Mouse (Mus musculus) cerebellum, adult 11-12 months (tissue): Measurements from ENCODE around the gene Slc4a1.
A peak's percentile ranks its signal among the peaks of the same experiment; 100 is the strongest.

Experiments used
- DNase-seq: peaks from one replicate; pipeline ENCODE4 v3.0.0; 2022

The Slc4a1 gene

DNA sequence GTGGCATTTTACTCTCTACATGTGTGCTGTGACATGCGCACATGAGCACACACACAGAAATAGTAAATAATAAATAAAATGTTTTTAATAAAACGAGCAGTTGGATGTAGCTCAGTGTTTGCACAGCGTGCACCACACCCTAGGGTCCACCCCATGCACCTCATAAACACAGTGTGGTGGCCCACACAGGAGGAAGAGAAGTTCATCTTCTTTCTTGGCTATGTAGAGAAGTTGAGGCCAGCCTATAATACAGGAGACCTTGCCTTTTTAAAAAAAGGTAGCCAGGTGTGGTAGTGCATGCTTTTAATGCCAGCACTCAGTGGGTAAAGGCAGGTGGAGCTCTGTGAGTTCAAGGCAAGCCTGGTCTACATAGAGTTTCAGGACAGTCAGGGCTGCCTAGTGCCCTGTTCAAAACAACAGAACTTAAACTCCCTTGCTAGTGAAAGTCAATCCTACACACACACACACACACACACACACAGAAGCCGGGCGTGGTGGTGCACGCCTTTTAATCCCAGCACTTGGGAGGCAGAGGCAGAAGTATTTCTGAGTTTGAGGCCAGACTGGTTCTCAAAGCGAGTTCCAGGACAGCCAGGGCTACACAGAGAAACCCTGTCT is 8.2 kb upstream of the Slc4a1 start:
- DNase-seq: no peak

DNA sequence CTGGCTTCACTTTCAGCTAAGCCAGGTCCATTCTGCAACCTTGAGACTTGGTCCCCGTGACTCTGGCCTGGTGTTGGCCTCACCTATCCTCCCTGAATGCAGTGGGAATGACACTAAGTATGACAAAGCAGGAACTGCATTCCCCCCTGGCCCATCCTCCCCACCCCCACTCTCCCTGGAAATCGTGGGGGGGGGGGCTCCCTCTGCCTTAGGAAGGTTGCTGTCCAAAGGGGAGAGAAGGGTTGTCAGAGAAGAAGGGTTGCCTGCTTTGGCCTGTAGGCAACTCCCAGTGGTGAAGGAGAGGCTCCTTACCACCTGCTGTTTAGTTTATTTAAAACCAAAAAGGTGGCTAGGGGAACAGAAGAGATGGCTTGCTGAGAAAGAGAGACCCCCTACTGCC is 7.6 kb upstream of the Slc4a1 start:
- no peak for DNase-seq

DNA sequence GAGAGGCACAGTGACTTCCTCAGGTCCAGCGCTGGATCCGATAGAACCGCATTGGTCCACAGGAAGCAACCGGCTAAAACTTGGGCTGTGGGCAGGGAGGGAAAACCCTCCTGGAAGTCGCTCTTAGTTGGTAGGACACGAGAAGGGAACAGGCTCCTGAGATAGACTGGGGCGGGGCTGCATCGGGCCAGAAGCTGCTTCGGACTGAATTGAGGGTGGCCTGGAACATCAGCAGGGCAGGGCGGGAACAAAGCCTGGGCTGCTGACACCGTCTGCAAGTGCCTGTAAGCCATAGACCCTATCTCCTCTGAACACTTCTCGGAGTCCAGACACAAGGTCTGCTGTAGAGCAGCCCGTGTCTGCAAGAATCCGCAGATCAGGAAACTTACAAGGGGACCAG is 6.9 kb upstream of the Slc4a1 start:
- no peak for DNase-seq

DNA sequence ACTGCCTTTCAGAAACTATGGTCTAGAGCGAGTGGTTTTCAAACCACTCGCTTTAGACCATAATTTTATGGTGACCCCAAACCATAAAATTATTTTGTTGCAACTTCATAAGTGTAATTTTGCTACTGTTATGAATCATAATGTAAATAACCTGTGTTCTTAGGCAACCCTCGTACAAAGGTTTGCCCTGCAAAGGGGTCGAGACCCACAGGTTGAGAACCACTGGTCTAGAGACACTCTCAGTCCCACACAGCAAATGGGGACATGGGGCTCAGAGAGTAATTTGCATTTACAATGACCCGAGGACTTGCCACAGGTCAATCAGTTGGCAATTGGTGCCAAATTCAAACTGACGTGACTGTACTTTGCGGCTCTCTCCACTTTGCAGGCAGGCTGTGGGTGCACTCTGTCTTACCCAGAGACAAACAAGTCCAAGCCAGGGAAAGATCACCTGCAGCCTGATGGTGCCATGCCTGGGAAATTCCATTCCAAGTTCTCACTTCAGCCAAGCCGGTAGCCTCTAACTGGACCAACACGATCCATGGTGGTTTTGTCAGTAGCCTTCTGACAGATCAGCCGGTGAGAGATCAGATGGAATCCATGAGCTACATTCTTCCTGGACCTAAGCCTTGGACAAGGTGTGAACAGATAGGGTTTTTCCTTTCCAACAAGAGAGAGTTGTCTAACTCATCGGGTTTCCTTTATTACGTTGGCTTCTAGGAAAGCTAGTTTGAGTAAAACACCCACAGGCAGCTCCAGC is 6.1 kb upstream of the Slc4a1 start:
- no peak for DNase-seq

DNA sequence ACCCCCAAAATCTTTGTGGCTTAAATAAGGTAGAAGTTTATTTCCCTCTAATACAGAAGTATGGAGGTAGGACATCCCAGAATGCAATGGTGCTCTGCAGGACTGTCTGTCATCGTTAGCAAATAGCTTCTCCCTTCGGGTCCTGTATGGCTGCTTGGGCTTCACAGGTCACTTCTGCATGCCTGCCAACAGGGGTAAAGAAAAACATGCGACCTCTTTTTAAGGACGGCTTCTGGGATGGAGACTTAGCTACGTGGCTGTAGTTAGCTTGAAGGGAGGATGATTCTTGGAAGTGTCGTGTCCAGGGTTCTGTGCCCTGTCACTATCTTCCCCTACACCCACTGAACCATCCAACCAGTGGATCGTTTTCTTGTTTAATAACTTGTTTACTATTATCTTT is 4.3 kb upstream of the Slc4a1 start:
- no peak for DNase-seq

DNA sequence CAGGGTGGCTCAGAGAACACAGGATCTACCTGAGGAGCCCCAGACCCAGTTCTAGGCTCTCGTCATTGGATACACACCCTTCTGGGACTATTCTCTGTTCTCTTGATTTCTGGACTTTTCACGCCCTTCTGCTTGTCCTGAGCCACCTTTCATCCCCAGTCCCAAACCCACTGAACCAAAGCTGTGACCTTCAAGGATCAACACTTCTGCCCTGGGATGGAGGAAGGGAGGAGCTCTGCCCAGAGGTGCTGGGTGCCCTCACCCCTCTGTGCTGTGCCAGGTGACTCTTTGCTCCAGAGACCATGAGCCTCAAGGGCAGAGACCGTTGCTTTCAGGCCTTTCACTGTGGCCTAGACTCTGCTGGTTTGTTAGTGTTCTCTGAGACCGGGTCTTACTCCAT is 3.3 kb upstream of the Slc4a1 start:
- no peak for DNase-seq

DNA sequence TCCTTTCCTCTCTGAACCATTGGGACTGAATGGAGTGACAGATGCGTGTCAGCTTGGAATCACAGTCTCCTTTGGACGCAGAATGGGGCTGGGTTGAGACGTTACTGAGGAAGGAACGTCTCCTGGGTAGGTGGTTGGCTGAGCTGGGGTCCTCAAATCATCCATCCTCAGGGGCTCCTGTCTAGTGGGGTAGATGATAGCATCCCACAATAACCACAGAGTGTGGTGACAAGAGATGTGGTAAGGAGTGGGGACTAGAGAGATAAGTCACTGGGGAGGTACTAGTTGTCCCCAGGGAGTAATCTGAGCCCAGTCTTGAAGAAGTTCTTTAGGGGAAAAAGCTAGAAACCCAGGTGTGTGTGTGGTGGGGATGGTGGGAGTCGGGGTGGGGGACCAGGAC is 2.3 kb upstream of the Slc4a1 start:
- DNase-seq: no peak

DNA sequence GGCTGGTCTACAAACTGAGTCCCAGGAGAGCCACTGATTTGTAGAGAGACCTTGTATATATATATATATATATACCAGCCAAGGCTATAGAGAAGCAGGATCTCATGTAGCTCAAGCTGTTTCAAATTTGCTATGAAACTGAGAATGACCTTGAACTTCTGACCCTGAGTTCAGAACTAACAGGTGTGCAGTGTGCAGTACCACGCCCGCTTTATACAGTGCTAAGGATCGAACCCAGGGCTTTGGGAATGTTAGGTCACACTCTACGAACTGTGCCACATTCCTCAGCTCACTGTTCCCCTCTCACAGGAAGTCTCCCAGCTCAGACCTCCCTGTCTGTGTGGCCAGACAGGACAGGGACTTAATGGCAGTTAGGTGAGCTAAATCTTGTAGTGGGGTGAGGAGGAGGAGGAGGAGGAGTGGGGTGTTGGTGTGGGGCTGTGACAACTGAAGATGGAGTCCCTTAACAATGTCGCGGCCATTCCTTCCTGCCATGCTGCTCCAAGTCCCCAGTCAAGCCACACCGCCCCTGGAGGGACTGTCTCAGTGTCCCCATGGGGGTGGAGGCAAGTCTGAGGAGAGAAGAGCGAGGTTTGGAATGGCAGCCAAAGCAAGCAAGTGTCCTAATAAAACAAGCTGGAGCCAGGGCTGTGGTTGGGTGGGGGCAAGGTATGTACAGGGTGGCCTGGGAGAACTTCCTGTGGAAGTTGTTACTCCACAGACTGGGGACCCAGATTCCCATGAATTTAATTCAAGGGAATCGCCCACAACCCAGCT is 1.7 kb upstream of the Slc4a1 start:
- no peak for DNase-seq

DNA sequence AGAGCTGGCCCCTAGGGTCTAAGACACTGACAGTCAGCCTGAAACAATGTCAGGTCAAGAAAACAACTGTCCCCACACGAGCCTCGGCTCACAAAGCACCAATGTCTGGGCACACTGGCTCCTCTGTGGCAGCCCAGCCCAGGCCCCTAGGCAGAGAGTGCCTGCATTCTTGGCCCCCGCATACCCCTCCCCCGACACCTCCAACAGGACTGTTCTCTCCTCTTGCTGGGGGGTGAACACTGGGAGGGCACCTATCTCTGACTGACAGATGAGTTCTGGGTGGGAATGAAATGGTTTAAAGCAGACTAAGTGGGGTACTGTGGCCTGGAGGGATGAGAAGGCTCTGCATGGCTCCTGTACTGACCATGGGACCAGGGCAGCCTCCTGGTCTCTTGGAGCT is 304 bp downstream of the Slc4a1 start:
- DNase-seq: no peak

DNA sequence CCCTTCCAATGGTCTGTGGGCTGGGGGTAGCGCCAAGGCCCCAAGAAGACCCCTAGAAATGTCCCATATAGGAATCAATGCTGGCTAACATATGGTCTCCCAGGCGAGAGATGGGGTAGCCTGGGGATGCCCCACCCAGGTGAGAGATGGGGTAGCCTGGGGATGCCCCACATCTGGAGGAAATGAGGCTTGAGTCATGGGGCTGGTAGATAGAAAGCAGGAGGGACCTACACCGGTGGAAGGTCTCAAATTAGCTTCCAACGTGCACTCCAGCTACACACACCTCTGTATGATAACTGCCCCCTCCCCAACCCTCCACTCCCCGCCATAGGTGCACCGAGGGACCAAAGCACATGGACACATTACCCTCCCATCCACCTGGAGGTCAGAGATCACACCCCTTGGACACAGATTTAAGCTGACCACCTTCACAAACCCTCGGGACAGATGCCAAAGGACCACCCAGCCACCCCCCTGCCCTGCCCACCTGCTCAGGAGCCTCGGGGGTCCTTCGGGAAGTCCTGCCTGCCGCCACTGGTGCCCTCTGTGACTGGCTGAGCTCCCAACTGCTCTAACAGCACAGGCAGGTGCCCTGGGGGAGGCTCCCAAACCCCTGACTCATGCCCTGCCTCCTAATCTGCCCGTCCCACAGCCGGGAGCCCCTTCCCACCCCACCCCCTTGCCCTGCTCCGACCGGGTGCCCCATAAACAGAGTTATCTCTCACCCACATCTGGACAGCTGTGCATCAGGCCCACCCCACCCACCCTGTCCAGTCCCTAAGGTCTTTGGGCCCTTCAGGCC is 1.2 kb downstream of the Slc4a1 start:
- no peak for DNase-seq

DNA sequence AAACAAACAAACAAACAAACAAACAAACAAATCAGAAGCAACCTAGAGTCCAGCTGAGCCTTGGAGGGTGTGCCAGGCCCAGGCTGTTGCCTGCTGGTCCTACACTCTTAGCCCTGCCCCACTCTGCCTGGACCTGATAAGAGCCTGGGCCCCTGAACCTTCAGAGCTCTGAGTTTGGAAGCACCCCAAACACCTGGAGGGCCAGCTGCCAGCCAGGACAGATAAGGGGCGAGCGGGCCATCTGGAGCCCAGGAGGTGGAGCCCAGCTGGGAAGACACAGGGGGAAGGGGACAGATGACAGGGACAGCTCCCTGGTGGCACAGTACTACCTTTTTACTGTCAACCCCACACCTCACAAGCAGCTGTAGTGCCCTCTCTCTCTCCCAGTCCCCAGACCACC is 2.4 kb downstream of the Slc4a1 start:
- DNase-seq: no peak

DNA sequence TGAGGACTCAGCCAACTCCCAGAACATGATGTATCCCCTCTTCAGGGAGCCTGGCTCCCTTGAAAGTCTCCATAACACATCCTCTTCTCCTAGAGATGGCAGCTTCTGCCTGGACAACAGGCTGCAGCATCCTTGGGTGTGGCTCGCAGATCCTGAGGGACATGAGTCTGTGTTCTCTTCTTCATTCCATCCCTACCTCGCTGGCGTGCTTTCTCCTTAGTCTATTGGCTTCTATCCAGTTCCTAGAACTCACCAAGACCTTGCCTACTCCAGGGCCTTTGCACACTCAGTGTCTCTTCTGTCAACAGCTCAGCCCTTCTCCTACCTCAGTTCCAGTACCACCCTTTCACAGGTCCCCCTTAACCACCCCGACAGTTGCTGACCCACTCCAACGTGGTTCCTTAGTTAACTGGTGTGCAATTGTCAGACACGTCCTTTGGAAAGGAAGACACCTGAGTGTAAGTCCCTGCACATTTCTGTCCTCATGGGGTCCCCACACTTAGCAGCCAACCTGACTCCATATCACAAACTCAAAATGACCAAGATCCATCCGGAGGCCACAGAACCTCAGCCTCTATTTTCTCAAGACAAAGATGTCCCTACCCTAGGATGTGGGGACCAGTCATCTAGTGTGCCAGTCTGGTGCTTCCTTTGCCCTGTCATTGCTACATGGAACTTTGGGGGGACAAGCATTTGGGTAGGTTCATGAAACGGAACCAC is 4.1 kb downstream of the Slc4a1 start:
- no peak for DNase-seq

DNA sequence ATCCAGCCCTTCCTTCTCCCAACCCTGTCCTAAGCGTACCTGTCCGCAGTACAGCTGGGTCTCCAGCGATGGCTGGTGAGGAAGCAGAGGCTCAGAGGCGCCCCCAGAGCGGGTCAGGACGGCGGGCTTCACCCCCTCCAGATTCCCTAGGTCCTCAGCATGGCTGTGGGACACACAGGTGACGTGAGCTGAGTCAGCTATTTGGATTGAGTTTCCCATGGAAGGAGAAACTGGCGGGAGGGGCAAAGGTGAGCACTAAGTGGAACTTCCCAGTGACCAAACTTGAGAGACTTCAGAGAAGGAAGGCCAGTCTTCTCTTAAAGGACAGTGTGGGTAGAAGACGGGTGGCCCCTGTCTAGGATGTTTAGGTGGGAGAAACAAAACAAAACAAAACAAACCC is 7.6 kb downstream of the Slc4a1 start:
- no peak for DNase-seq

DNA sequence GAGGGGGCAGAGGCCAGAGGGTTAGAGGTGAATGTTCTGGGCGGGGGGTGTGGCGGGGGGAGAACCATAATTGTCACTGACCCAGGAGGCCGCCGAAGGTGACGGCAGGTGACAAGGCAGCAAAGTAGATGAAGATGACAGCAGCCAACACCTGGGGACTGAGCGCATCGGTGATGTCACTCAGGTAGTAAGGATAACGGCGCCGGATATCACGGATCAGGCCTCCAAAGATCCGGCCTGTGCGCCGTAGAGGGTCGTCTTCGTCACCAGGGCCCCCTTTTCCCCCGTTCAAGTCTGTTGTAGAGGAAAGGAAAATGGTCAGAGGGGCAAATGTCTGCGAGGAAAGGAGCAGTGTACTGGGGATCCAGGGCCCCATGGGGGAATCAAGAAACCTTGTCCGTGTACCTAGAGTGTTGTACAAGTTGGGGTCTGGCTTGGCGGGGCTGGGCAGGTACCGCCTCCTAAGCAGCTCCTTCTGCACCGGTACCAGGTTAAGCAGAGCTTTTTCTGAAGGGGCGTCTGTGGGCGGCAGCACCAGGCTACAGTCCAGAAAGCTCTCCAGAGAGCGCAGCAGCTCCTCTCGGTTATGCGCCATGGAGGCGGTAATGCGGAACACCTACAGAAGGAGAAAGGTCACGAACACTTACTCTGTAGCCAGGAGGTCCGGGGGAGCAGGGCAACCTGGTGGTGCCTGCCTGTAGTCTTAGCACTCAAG is 9.2 kb downstream of the Slc4a1 start:
- no peak for DNase-seq

DNA sequence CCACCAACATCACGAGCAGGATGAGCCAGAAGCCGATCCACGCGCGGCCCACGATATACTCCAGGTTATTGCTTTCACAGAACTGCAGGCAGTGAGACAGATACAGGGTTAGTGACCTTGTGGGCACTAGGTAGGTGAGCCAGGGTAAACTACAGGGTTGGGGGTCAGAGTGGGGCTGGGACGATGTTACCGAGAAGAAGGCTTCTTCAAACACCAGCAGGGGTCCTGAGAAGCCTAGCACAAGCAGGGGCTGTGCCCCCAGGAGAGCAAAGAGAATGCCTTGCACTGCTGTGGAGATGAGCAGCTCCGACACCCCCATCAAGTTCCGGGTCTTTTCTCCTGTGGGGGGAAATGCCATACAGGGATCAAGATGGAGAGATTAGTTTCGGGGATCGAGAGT is 9.8 kb downstream of the Slc4a1 start:
- no peak for DNase-seq

DNA sequence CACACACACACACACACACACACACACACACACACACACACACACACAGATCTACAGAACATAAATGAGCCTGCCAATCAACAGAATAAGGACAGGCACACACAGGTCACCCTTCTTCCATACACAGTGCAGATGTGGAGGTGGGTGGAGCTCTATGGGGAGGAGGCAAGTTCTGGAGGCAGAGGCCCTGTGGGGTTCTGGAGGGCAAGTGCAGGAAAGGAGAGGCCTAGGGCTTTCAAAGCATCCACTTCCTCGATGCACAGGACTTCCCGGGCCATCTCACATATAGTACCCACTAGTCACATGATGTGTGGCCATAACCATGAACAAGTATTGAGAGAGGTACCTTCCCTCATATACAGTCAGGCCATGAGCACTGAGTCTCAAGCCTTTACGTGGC is 10.5 kb downstream of the Slc4a1 start:
- no peak for DNase-seq

DNA sequence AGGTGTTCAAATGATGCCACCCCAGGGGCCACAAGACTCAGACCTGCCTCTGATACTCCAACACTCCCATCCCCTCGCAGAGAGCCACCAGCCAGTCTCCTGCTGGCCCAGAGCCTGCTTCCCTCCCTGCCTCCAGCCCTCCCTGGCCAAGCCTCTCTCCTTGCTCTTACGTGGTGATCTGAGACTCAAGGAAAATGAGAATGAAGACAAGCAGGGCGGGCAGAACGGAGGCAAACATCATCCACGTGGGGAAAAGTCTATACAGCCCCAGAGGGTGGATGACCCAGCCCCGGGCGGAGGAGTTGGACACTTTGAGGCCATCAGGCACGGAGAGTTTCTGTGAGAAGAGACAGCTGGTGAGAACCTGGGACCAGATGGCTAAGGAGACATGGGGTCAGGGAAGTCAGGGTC is 13.0 kb downstream of the Slc4a1 start:
- peak; percentile 77 for DNase-seq

DNA sequence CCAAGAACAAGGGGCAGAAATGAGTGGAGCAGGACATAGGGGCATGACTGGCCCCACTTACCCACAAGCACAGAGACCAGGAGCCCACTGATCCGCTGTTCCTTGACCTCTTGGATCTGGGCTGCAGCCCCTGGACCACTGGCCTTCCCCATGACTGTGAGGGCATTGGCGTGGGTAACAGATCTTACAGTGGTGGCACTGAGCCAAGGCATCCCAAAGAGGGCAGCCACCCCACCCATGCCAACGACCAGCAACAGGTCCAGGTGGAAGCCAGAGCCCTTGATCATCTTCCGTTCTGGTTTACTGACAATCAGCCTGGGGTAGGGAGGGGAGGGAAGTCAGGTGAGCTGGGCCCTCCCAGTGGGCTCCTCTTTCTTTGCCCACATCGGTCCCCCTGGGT is 13.6 kb downstream of the Slc4a1 start:
- DNase-seq: peak; percentile 59

DNA sequence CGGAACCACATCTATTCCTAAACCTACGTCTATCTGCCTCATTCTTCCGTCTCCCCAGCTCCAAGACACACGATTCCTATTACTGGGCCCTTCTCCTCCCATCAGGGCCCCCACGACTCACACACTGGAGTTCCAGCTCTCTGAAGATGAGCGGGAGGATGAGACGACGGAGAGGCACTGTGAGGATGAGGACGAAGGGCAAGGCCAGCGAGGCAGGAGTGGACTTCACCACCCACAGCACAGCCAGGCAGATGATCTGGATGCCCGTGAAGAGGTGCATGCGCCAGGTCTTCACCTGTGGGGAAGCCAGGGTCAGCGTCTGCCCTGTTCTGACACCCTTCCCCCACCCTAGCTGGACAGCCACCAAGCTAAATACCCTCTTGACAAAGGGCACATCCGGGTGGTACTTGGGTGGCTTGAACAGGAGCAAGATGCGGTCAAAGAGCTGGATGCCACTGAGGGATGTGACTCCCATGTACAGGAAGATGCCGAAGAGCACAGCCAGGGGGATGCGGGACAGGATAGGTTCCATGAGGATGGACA is 15.0 kb downstream of the Slc4a1 start:
- peak; percentile 48 for DNase-seq

DNA sequence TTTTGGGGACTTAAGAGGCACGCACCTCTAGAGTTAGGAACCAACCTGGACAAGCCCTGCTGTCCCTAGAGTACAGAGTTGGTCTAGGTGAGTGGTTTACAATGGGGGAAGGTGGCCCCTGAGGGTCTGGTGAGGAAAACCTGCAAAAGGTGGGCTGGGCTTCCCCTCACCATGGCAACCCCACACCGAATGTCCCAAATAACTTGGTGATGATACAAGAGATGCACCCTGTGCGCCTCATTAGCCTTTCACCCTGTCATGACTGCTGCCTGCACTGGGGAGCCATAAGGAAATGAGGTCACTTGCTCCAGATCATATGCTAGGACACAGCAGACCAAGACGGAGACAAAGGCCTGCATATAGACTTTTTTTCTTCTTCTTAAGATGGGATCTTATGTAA is 15.6 kb downstream of the Slc4a1 start:
- DNase-seq: no peak

DNA sequence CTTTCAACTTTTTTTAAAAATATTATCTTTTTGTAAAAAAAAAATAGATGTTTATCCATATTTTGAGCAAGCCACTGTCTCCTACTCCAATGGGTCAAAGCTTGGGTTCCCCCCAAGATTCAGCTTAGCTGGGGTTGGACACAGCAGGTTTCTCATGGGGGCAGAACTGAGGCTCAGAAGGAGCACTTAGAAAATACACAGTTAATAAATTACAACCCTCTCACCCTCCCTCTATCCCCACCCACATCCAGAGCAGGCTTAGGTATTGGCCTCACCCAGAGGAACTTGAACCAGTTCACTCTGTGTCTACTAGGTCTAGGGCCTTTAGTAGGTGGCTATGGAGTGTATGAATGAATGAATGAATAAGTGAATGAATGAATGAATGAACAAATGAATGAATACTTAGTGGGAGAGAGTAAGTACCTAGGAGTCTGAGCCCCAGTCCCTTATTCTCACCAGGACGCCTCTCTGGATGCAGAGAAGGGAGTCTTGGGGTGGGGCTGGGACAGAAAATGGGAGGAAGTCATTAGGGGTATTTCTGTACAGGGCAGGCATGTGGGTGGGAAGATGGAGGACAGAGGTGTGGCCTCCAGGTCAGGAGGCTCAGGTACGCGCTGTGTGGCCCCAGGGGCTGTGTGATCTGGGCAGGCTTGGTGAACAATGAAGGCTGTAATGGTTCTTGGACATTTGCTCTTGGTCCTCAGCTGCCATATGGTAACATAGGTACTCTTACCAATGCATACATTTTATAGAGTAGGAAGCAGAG is 16.6 kb downstream of the Slc4a1 start:
- DNase-seq: no peak
